Mouse (Mus musculus) heart, embryonic 12.5 days (tissue): ENCODE measurements around the gene Klra2. TPM values are rescaled to one million over a fixed set of nuclear protein-coding genes. Genes with fewer than 3 reads are reported as not detected.

Experiments
- ATAC-seq: fragments of 200-750 bp; cut with Nextera tagmentation; 2 replicates; pipeline ENCODE4 v1.8.0; 2017; ENCODE audit warnings: moderate TSS enrichment, moderate library complexity; ENCODE audit not compliant: insufficient number of reproducible peaks, low FRiP score
- H3K27ac ChIP-seq: fragments of 300-500 bp; sonication (generic); 2 replicates; pipeline ENCODE4 v1.5.1; 2016; ENCODE audit warnings: mild to moderate bottlenecking, moderate library complexity; ENCODE audit not compliant: poor library complexity, severe bottlenecking
- H3K27me3 ChIP-seq: fragments of 300-500 bp; sonication (generic); replicated peaks from 2 replicates; pipeline ENCODE4 v1.6.1; 2016; ENCODE audit warnings: mild to moderate bottlenecking, moderate library complexity
- H3K36me3 ChIP-seq: fragments of 300-500 bp; sonication (generic); 2 replicates; pipeline ENCODE4 v1.6.1; 2016; ENCODE audit warnings: mild to moderate bottlenecking, moderate library complexity
- H3K4me1 ChIP-seq: fragments of 300-500 bp; sonication (generic); replicated peaks from 2 replicates; pipeline ENCODE4 v1.6.1; 2016; ENCODE audit warnings: mild to moderate bottlenecking
- H3K4me2 ChIP-seq: fragments of 300-500 bp; sonication (generic); 2 replicates; pipeline ENCODE4 v1.6.1; 2016; ENCODE audit warnings: mild to moderate bottlenecking, moderate library complexity
- H3K4me3 ChIP-seq: fragments of 300-500 bp; sonication (generic); 2 replicates; pipeline ENCODE4 v1.5.1; 2016; ENCODE audit warnings: mild to moderate bottlenecking
- H3K9ac ChIP-seq: fragments of 300-500 bp; sonication (generic); 2 replicates; pipeline ENCODE4 v1.6.1; 2016; ENCODE audit warnings: mild to moderate bottlenecking, moderate library complexity
- H3K9me3 ChIP-seq: fragments of 300-500 bp; sonication (generic); replicated peaks from 2 replicates; pipeline ENCODE4 v1.6.1; 2016; ENCODE audit warnings: mild to moderate bottlenecking, moderate library complexity
- WGBS: fragments of 180-500 bp; shearing (Covaris S2); methylation state at CpG from one replicate; pipeline ENCODE4 v1.1.7; 2016; 5-methylcytosine and 5-hydroxymethylcytosine counted together
- polyA plus RNA-seq: library from polyadenylated mRNA; unstranded; fragments of >200 nt; fragmentation: Nextera tagmentation; extraction: Ambion mirVana; gene quantifications from 2 replicates; pipeline ENCODE4 v1.2.1, GENCODE M21; 2016

Klra2 gene
- polyA plus RNA-seq, 1 experiment from 2014 or later: not detected

- no peaks in the 10 kb centered on the region for H3K36me3 ChIP-seq
- 74% methylated on average over 5 of the region's 5 CpGs for WGBS
- H3K4me1 ChIP-seq: no peaks in the 10 kb centered on the region
- no peaks in the 10 kb centered on the region for H3K27me3 ChIP-seq
- H3K9me3 ChIP-seq: 0 out of 2 replicates have a peak, but pooled peaks cover 7% of the 10 kb centered on the region
- no peak overlapping the region for H3K9ac ChIP-seq
- H3K4me3 ChIP-seq: no peak overlapping the region
- no peak for ATAC-seq
- H3K27ac ChIP-seq: no peak overlapping the region
- H3K4me2 ChIP-seq: no peak overlapping the region
These were observed 17.0 kb upstream of the Klra2 start for GRCm38 (mm10) chr6:131264175-131264574.

- Histone ChIP-seq H3K36me3 (no peaks in the 10 kb centered on the region), H3K27me3 (no peaks in the 10 kb centered on the region), H3K4me1 (no peaks in the 10 kb centered on the region), H3K9me3 (0 out of 2 replicates have a peak, but pooled peaks cover 7% of the 10 kb centered on the region), H3K9ac (no peak overlapping the region), H3K27ac (no peak overlapping the region), H3K4me3 (no peak overlapping the region), H3K4me2 (no peak overlapping the region)
- WGBS: 58% methylated on average over 3 of the region's 3 CpGs
- ATAC-seq: no peak
These were observed 15.6 kb upstream of the Klra2 start for GRCm38 (mm10) chr6:131262778-131263177.

- no peak for ATAC-seq
- Histone ChIP-seq H3K27ac (no peak overlapping the region), H3K4me3 (no peak overlapping the region), H3K36me3 (no peaks in the 10 kb centered on the region), H3K4me2 (no peak overlapping the region), H3K4me1 (no peaks in the 10 kb centered on the region), H3K9me3 (0 out of 2 replicates have a peak, but pooled peaks cover 7% of the 10 kb centered on the region), H3K9ac (no peak overlapping the region), H3K27me3 (no peaks in the 10 kb centered on the region)
- WGBS: 75% methylated on average over 3 of the region's 3 CpGs
These were observed 14.8 kb upstream of the Klra2 start for GRCm38 (mm10) chr6:131262009-131262408.

GRCm38 (mm10) chr6:131245081-131245480, 2.1 kb downstream of the Klra2 start:
- no peak overlapping the region for H3K4me2 ChIP-seq
- H3K4me1 ChIP-seq: no peaks in the 10 kb centered on the region
- H3K4me3 ChIP-seq: no peak overlapping the region
- 55% methylated on average over 2 of the region's 2 CpGs for WGBS
- no peak overlapping the region for H3K27ac ChIP-seq
- no peak for ATAC-seq
- H3K9me3 ChIP-seq: 0 out of 2 replicates have a peak, but pooled peaks cover 2% of the 10 kb centered on the region
- H3K9ac ChIP-seq: no peak overlapping the region
- H3K36me3 ChIP-seq: no peaks in the 10 kb centered on the region
- H3K27me3 ChIP-seq: no peaks in the 10 kb centered on the region

Other genes with a start within 250 kb of the Klra2 start
- gene Magohb, start 45.9 kb upstream of the Klra2 start, polyA plus RNA-seq: 47.7 and 48.1 TPM in 2 replicates
- 0.40 and 1.6 TPM in 2 replicates for gene Styk1, start 106.2 kb upstream of the Klra2 start, polyA plus RNA-seq
- 47.9 and 52.6 TPM in 2 replicates for gene Ybx3, start 141.1 kb upstream of the Klra2 start, polyA plus RNA-seq
- not detected in 2 replicates for gene 5430401F13Rik, start 239.0 kb upstream of the Klra2 start, polyA plus RNA-seq
- gene Gm6619, start 239.0 kb upstream of the Klra2 start, polyA plus RNA-seq: not detected in 2 replicates